Mouse (Mus musculus): ENCODE data around the gene Tas2r143. TPM values are rescaled to one million over a fixed set of nuclear protein-coding genes. Genes with fewer than 3 reads are reported as not detected.

Gene Tas2r143
- total and polyA plus RNA-seq, 2 experiments from 2014 or later: not detected

GRCm38 (mm10) chr6:42360231-42360840 lies 39.7 kb upstream of the Tas2r143 start:
- no peak for TF ChIP-seq CTCF (IDR thresholded peaks at IDR 0.05; ENCODE audit: low read depth)
- WGBS: 89% methylated on average over 6 of the region's 6 CpGs
- ATAC-seq: no peak
- Histone ChIP-seq H3K9ac (replicated peaks; ENCODE audit: low read length) (no peak overlapping the region), H3K4me2 (ENCODE audit: low read depth, low read length) (no peak overlapping the region), H3K4me1 (ENCODE audit: insufficient read depth, low read length) (no peaks in the 10 kb centered on the region), H3K27me3 (ENCODE audit: insufficient read depth, low read length) (no peaks in the 10 kb centered on the region), H3K27ac (no peak overlapping the region), H3K36me3 (ENCODE audit: insufficient read depth, low read length) (peaks cover 29% of the 10 kb centered on the region; the same call in 1 of the 2 replicates), H3K4me3 (ENCODE audit: low read length) (no peak overlapping the region), H3K9me3 (ENCODE audit: low read length) (no peaks in the 10 kb centered on the region)
- DNase-seq (ENCODE audit: low spot score): no peak

GRCm38 (mm10) chr6:42361041-42361895 lies 38.8 kb upstream of the Tas2r143 start:
- WGBS: 92% methylated on average over 13 of the region's 13 CpGs
- no peak overlapping the region for H3K9ac ChIP-seq (replicated peaks; ENCODE audit: low read length)
- H3K27me3 ChIP-seq (ENCODE audit: insufficient read depth, low read length): no peaks in the 10 kb centered on the region
- no peak for TF ChIP-seq CTCF (IDR thresholded peaks at IDR 0.05; ENCODE audit: low read depth)
- no peaks in the 10 kb centered on the region for H3K9me3 ChIP-seq (ENCODE audit: low read length)
- H3K4me1 ChIP-seq (ENCODE audit: insufficient read depth, low read length): no peaks in the 10 kb centered on the region
- ATAC-seq: no peak
- DNase-seq (ENCODE audit: low spot score): no peak
- H3K36me3 ChIP-seq (ENCODE audit: insufficient read depth, low read length): peaks cover 26% of the 10 kb centered on the region; the same call in 1 of the 2 replicates
- no peak overlapping the region for H3K27ac ChIP-seq
- H3K4me3 ChIP-seq (ENCODE audit: low read length): no peak overlapping the region
- H3K4me2 ChIP-seq (ENCODE audit: low read depth, low read length): no peak overlapping the region

GRCm38 (mm10) chr6:42362074-42362473 lies 38.0 kb upstream of the Tas2r143 start:
- no peaks in the 10 kb centered on the region for H3K9me3 ChIP-seq (ENCODE audit: low read length)
- H3K4me2 ChIP-seq (ENCODE audit: low read depth, low read length): no peak overlapping the region
- no peak overlapping the region for H3K9ac ChIP-seq (replicated peaks; ENCODE audit: low read length)
- no peaks in the 10 kb centered on the region for H3K27me3 ChIP-seq (ENCODE audit: insufficient read depth, low read length)
- ATAC-seq: no peak
- no peaks in the 10 kb centered on the region for H3K4me1 ChIP-seq (ENCODE audit: insufficient read depth, low read length)
- no peak overlapping the region for H3K4me3 ChIP-seq (ENCODE audit: low read length)
- no peak overlapping the region for H3K27ac ChIP-seq
- WGBS: 55% methylated on average over 1 of the region's 1 CpGs
- DNase-seq (ENCODE audit: low spot score): no peak
- TF ChIP-seq CTCF (IDR thresholded peaks at IDR 0.05; ENCODE audit: low read depth): no peak
- peaks cover 23% of the 10 kb centered on the region; the same call in 1 of the 2 replicates for H3K36me3 ChIP-seq (ENCODE audit: insufficient read depth, low read length)

GRCm38 (mm10) chr6:42362497-42362896 lies 37.5 kb upstream of the Tas2r143 start:
- 50% methylated on average over 1 of the region's 1 CpGs for WGBS

GRCm38 (mm10) chr6:42362974-42363373 lies 37.1 kb upstream of the Tas2r143 start:
- Histone ChIP-seq H3K36me3 (ENCODE audit: insufficient read depth, low read length) (peaks cover 14% of the 10 kb centered on the region; the same call in 1 of the 2 replicates), H3K4me3 (ENCODE audit: low read length) (no peak overlapping the region), H3K4me1 (ENCODE audit: insufficient read depth, low read length) (no peaks in the 10 kb centered on the region), H3K9ac (replicated peaks; ENCODE audit: low read length) (no peak overlapping the region), H3K27me3 (ENCODE audit: insufficient read depth, low read length) (no peaks in the 10 kb centered on the region), H3K27ac (no peak overlapping the region), H3K9me3 (ENCODE audit: low read length) (no peaks in the 10 kb centered on the region), H3K4me2 (ENCODE audit: low read depth, low read length) (no peak overlapping the region)
- DNase-seq (ENCODE audit: low spot score) (no peak), ATAC-seq (no peak; the same call in 1 of the 2 replicates)
- no peak for TF ChIP-seq CTCF (IDR thresholded peaks at IDR 0.05; ENCODE audit: low read depth)
- WGBS: 38% methylated on average over 3 of the region's 3 CpGs

More at GRCm38 (mm10) chr6:42362497-42362896, 37.5 kb upstream of the Tas2r143 start:
- peaks cover 19% of the 10 kb centered on the region; the same call in 1 of the 2 replicates for H3K36me3 ChIP-seq (ENCODE audit: insufficient read depth, low read length)
- no peaks in the 10 kb centered on the region for H3K27me3 ChIP-seq (ENCODE audit: insufficient read depth, low read length)
- no peaks in the 10 kb centered on the region for H3K9me3 ChIP-seq (ENCODE audit: low read length)
- H3K9ac ChIP-seq (replicated peaks; ENCODE audit: low read length): no peak overlapping the region
- TF ChIP-seq CTCF (IDR thresholded peaks at IDR 0.05; ENCODE audit: low read depth): no peak
- no peak overlapping the region for H3K4me3 ChIP-seq (ENCODE audit: low read length)
- H3K4me2 ChIP-seq (ENCODE audit: low read depth, low read length): no peak overlapping the region
- no peak overlapping the region for H3K27ac ChIP-seq
- DNase-seq (ENCODE audit: low spot score) (no peak), ATAC-seq (no peak)
- no peaks in the 10 kb centered on the region for H3K4me1 ChIP-seq (ENCODE audit: insufficient read depth, low read length)

GRCm38 (mm10) chr6:42364066-42364465 lies 36.0 kb upstream of the Tas2r143 start:
- Histone ChIP-seq H3K27me3 (ENCODE audit: insufficient read depth, low read length) (no peaks in the 10 kb centered on the region), H3K4me3 (ENCODE audit: low read length) (no peak overlapping the region), H3K27ac (no peak overlapping the region), H3K4me1 (ENCODE audit: insufficient read depth, low read length) (no peaks in the 10 kb centered on the region), H3K9me3 (ENCODE audit: low read length) (no peaks in the 10 kb centered on the region), H3K4me2 (ENCODE audit: low read depth, low read length) (no peak overlapping the region), H3K36me3 (ENCODE audit: insufficient read depth, low read length) (peaks cover 5% of the 10 kb centered on the region; the same call in 1 of the 2 replicates), H3K9ac (replicated peaks; ENCODE audit: low read length) (no peak overlapping the region)
- ATAC-seq (no peak), DNase-seq (ENCODE audit: low spot score) (no peak)
- no peak for TF ChIP-seq CTCF (IDR thresholded peaks at IDR 0.05; ENCODE audit: low read depth)
- WGBS: 84% methylated on average over 4 of the region's 4 CpGs
